Mouse (Mus musculus) testis, adult 2 months (tissue): ENCODE results near the gene Uvrag.

Experiments used
- CTCF ChIP-seq: fragments of 200-500 bp; IDR thresholded peaks from 2 replicates; pipeline ENCODE4 v1.5.1; 2012; ENCODE audit warnings: low read depth, mild to moderate bottlenecking, inconsistent platforms, low read length, moderate library complexity; ENCODE audit not compliant: control insufficient read depth, insufficient read depth, insufficient replicate concordance
- POLR2A ChIP-seq: fragments of 200-500 bp; IDR thresholded peaks from 2 replicates; pipeline ENCODE4 v1.6.1; 2012; ENCODE audit warnings: low read depth, mild to moderate bottlenecking, inconsistent platforms, low read length, moderate library complexity; ENCODE audit not compliant: control insufficient read depth

GRCm38 (mm10) chr7:98959246-98959645 lies 181.7 kb downstream of the Uvrag start:
- no peak for TF ChIP-seq POLR2A
- TF ChIP-seq CTCF, result no peak
